Mouse (Mus musculus): Measurements from ENCODE around the gene Fnbp1l. TPM values are rescaled to one million over a fixed set of nuclear protein-coding genes. Genes with fewer than 3 reads are reported as not detected.

The Fnbp1l gene
- polyA plus RNA-seq, 1 experiment from 2014 or later: 295 TPM

DNA sequence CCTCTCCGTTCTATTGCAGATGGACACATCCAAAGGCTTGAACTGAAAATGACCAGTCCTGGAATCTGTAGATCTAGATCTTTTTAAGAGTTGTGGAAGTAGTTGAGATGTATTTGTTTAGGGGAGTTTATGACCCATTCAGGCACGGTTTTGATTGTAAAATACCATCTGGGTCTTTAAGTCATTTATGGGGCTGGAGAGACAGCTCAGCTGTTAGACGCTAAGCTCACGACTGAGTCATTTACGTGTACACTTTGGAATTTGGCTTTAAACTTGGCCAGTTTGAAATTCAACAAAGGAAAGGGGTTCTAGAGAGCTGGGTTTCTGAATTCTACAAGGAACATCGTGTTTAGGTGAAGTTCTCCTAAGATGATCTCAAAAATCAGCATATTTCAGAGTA lies 124.8 kb downstream of the Fnbp1l start:
- 91% methylated on average over 6 of the region's 6 CpGs for WGBS
- Histone ChIP-seq H3K36me3 (ENCODE audit: control insufficient read depth, insufficient read depth) (no peaks in the 10 kb centered on the region), H3K9ac (replicated peaks; ENCODE audit: low read depth, low read length) (no peak overlapping the region), H3K9me3 (ENCODE audit: control insufficient read depth, low read length) (no peaks in the 10 kb centered on the region), H3K4me3 (replicated peaks; ENCODE audit: low read length) (no peak overlapping the region), H3K27ac (ENCODE audit: low read length) (no peak overlapping the region), H3K27me3 (replicated peaks; ENCODE audit: control insufficient read depth, insufficient read depth, low read length) (no peaks in the 10 kb centered on the region), H3K4me2 (ENCODE audit: low read length) (no peak overlapping the region), H3K4me1 (replicated peaks; ENCODE audit: control insufficient read depth, insufficient read depth, low read length) (peaks cover 14% of the 10 kb centered on the region)
- no peak for ATAC-seq

DNA sequence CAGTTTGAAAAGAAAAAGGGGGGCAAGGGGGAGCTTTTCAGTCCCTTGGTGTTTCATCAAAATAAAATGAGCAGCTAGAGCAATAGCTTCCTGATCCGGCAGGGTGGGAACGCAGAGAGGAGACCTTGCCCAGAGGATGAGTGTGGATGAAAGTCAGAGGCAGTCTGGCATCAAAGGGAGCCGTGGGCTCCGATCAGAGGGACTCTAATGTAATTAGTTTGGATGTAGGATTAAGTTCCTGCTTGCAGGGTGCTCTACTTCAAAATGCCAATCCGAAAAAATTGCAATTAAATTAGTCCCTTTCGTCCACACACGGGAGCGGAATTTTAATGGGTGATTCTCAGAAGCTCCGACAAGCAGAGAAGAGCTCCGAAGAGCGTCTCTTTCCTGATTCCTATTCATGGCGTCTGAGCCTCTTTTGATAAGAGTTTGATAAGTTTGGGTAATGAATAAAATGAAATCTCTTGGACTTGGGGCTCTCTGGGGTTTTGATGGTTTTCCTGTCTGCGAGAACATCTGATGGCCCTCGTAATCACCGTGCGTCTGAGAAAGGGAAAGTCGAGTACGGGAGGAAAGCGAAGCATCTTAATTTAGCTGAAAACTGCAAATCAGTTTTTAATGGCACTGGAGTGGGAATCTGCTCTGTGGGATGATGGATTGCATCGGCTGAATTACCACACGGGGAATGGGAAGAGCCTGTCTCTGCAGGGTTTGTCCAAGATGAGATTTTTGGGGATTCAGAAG lies 126.5 kb downstream of the Fnbp1l start:
- Histone ChIP-seq H3K9me3 (ENCODE audit: control insufficient read depth, low read length) (no peaks in the 10 kb centered on the region), H3K4me2 (ENCODE audit: low read length) (peak overlapping the region; percentile 50), H3K36me3 (ENCODE audit: control insufficient read depth, insufficient read depth) (no peaks in the 10 kb centered on the region), H3K9ac (replicated peaks; ENCODE audit: low read depth, low read length) (peak overlapping the region; percentile 27), H3K4me3 (replicated peaks; ENCODE audit: low read length) (peak overlapping the region; percentile 31), H3K27me3 (replicated peaks; ENCODE audit: control insufficient read depth, insufficient read depth, low read length) (no peaks in the 10 kb centered on the region), H3K4me1 (replicated peaks; ENCODE audit: control insufficient read depth, insufficient read depth, low read length) (peaks cover 18% of the 10 kb centered on the region), H3K27ac (ENCODE audit: low read length) (no peak overlapping the region)
- ATAC-seq: 0 out of 2 replicates have a peak, but pooled peaks have one; percentile 26
- 12% methylated on average over 21 of the region's 21 CpGs for WGBS

DNA sequence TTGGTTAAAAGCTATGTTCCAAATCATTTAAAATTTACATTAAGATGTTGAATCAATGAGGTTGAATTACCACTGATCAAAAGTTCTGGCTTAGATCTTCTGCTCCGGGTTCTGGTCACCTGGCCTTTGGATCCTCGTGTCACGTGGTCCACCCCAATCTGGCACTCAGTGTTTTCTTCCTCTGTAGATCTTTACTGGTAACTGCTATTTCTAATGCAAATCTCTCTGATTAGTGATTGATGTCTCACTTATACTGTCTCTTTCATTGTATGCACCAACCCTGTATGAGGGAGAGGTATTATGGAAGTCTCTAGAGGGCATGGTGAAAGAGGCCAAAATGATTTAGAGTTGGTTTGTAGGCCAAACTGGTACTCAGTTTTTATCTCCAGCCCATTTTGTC lies 127.5 kb downstream of the Fnbp1l start:
- H3K9me3 ChIP-seq (ENCODE audit: control insufficient read depth, low read length): no peaks in the 10 kb centered on the region
- WGBS: 66% methylated on average over 3 of the region's 3 CpGs
- H3K4me2 ChIP-seq (ENCODE audit: low read length): no peak overlapping the region
- no peaks in the 10 kb centered on the region for H3K27me3 ChIP-seq (replicated peaks; ENCODE audit: control insufficient read depth, insufficient read depth, low read length)
- H3K4me1 ChIP-seq (replicated peaks; ENCODE audit: control insufficient read depth, insufficient read depth, low read length): peaks cover 20% of the 10 kb centered on the region
- no peak for ATAC-seq
- H3K9ac ChIP-seq (replicated peaks; ENCODE audit: low read depth, low read length): no peak overlapping the region
- H3K27ac ChIP-seq (ENCODE audit: low read length): no peak overlapping the region
- no peak overlapping the region for H3K4me3 ChIP-seq (replicated peaks; ENCODE audit: low read length)
- H3K36me3 ChIP-seq (ENCODE audit: control insufficient read depth, insufficient read depth): no peaks in the 10 kb centered on the region

DNA sequence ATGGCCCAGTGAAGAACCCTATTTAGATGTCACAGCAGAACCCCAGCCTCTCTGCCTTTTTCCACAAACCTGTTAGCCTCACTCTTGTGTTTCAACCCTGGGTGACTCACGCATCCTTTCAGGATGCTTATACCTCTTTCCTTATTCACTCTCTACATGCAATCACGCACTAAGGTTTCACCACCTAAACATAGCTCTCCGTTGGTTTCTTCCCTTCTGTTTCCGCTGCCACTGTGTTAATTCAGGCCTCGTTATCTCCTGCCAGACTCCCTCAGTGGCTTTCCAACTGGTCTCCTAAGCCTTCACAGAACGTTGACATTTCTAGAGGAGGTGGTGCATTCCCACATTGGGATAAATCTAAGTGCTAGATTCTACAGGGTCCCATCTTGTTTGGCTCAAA lies 128.9 kb downstream of the Fnbp1l start:
- no peaks in the 10 kb centered on the region for H3K9me3 ChIP-seq (ENCODE audit: control insufficient read depth, low read length)
- ATAC-seq: no peak
- no peak overlapping the region for H3K9ac ChIP-seq (replicated peaks; ENCODE audit: low read depth, low read length)
- peaks cover 20% of the 10 kb centered on the region for H3K4me1 ChIP-seq (replicated peaks; ENCODE audit: control insufficient read depth, insufficient read depth, low read length)
- no peak overlapping the region for H3K4me2 ChIP-seq (ENCODE audit: low read length)
- no peak overlapping the region for H3K4me3 ChIP-seq (replicated peaks; ENCODE audit: low read length)
- H3K27me3 ChIP-seq (replicated peaks; ENCODE audit: control insufficient read depth, insufficient read depth, low read length): no peaks in the 10 kb centered on the region
- WGBS: 61% methylated on average over 6 of the region's 6 CpGs
- no peak overlapping the region for H3K27ac ChIP-seq (ENCODE audit: low read length)
- H3K36me3 ChIP-seq (ENCODE audit: control insufficient read depth, insufficient read depth): no peaks in the 10 kb centered on the region

Small RNAs within 50 kb of the gene (microRNA-seq; reads per million reads assigned to microRNA genes)
- not detected for gene Mir7657

Other genes with a start within 250 kb of the Fnbp1l start
- gene Pde5a, start 109.2 kb upstream of the Fnbp1l start, polyA plus RNA-seq (2015; fragmentation: Nextera tagmentation; extraction: Ambion mirVana): 2.8 and 3.2 TPM in 2 replicates